Mouse (Mus musculus) G1E (cell line): ENCODE data around the gene Lgals3bp. TPM values are rescaled to one million over a fixed set of nuclear protein-coding genes. Genes with fewer than 3 reads are reported as not detected.

Experiments used
- ATAC-seq: 2 replicates; pipeline ENCODE4 v1.8.0; 2016; ENCODE audit warnings: mild to moderate bottlenecking; ENCODE audit not compliant: insufficient number of reproducible peaks, poor library complexity, low FRiP score, severe bottlenecking; ENCODE audit errors: extremely low read depth
- DNase-seq: peaks from one replicate; pipeline ENCODE4 v3.0.0; 2012; ENCODE audit warnings: low spot score
- H3K27me3 ChIP-seq: 2 replicates; pipeline ENCODE4 v1.6.1; 2012; ENCODE audit warnings: mild to moderate bottlenecking, low read length, inconsistent platforms; ENCODE audit not compliant: insufficient read depth
- H3K36me3 ChIP-seq: replicated peaks from 2 replicates; pipeline ENCODE3; 2012; ENCODE audit warnings: mild to moderate bottlenecking, inconsistent platforms
- H3K4me1 ChIP-seq: 2 replicates; pipeline ENCODE4 v1.6.1; 2012; ENCODE audit warnings: low read depth, low read length, inconsistent platforms, mixed read lengths; ENCODE audit not compliant: insufficient read depth
- H3K4me3 ChIP-seq: 2 replicates; pipeline ENCODE4 v1.5.1; 2012; ENCODE audit warnings: low read depth, mild to moderate bottlenecking, inconsistent platforms, low read length, moderate library complexity, mixed read lengths
- H3K9me3 ChIP-seq: replicated peaks from 2 replicates; pipeline ENCODE4 v1.6.1; 2012; ENCODE audit warnings: inconsistent platforms
- CTCF ChIP-seq: IDR thresholded peaks from 2 replicates; pipeline ENCODE4 v1.5.1; 2012; ENCODE audit warnings: low read depth, low read length, inconsistent platforms, mixed read lengths
- GATA1 ChIP-seq: IDR thresholded peaks from 2 replicates; pipeline ENCODE4 v1.6.1; 2012; ENCODE audit warnings: borderline replicate concordance, low read length, inconsistent platforms, mixed read lengths
- GATA2 ChIP-seq: IDR thresholded peaks from 2 replicates; pipeline ENCODE4 v1.6.1; 2012; ENCODE audit warnings: low read depth, low read length, inconsistent platforms, borderline replicate concordance
- POLR2AphosphoS5 ChIP-seq: IDR thresholded peaks from 2 replicates; pipeline ENCODE4 v1.6.1; 2012; ENCODE audit warnings: low read depth, low read length, inconsistent platforms; ENCODE audit not compliant: insufficient replicate concordance
- TAL1 ChIP-seq: conservative IDR thresholded peaks from 2 replicates; pipeline ENCODE4 v1.6.1; 2012; ENCODE audit warnings: low read depth, low read length, inconsistent platforms, mixed read lengths
- polyA plus RNA-seq: library from polyadenylated mRNA; stranded (reverse); fragments of >175 nt; gene quantifications from 2 replicates; pipeline ENCODE4 v1.2.3, GENCODE M21; 2012
- total RNA-seq, 2 experiments: library from RNA; stranded (forward) in 1 of 2; stranded (reverse) in 1 of 2; fragments of 200-1000 nt in 1 of 2; fragments of >200 nt in 1 of 2; fragmentation: Nextera tagmentation in 1 of 2; gene quantifications; 2 replicates each; pipeline ENCODE4 v1.2.3; 2014 to 2017

Gene Lgals3bp
- total and polyA plus RNA-seq, 3 experiments, result 8.1 to 25.7 (median 9.5) TPM

- DNase-seq (no peak), ATAC-seq (no peak)
- H3K9me3 ChIP-seq, result no peaks in the 10 kb centered on the region
- TF ChIP-seq CTCF (no peak), POLR2AphosphoS5 (no peak), GATA2 (no peak), GATA1 (no peak), TAL1 (no peak)
- peaks cover 6% of the 10 kb centered on the region; the same call in 1 of the 2 replicates for H3K27me3 ChIP-seq
- no peaks in the 10 kb centered on the region for H3K4me1 ChIP-seq
- H3K4me3 ChIP-seq, result no peak overlapping the region
- H3K36me3 ChIP-seq, result no peaks in the 10 kb centered on the region
Observed at GRCm38 (mm10) chr11:118375461-118375860, 26.4 kb downstream of the Lgals3bp start.

- Histone ChIP-seq H3K4me1 (no peaks in the 10 kb centered on the region), H3K9me3 (no peaks in the 10 kb centered on the region), H3K27me3 (peaks cover 6% of the 10 kb centered on the region; the same call in 1 of the 2 replicates), H3K4me3 (no peak overlapping the region), H3K36me3 (no peaks in the 10 kb centered on the region)
- DNase-seq (no peak), ATAC-seq (no peak)
- no peak for TF ChIP-seq CTCF
- no peak for TF ChIP-seq POLR2AphosphoS5
- TF ChIP-seq TAL1, result no peak
- TF ChIP-seq GATA1, result no peak
- TF ChIP-seq GATA2, result no peak
Observed at GRCm38 (mm10) chr11:118375006-118375405, 26.9 kb downstream of the Lgals3bp start.

- DNase-seq (no peak), ATAC-seq (no peak)
- H3K4me3 ChIP-seq, result no peak overlapping the region
- no peaks in the 10 kb centered on the region for H3K36me3 ChIP-seq
- H3K9me3 ChIP-seq, result no peaks in the 10 kb centered on the region
- TF ChIP-seq TAL1 (no peak), GATA2 (no peak), CTCF (no peak), GATA1 (no peak), POLR2AphosphoS5 (no peak)
- H3K27me3 ChIP-seq, result peaks cover 6% of the 10 kb centered on the region; the same call in 1 of the 2 replicates
- H3K4me1 ChIP-seq, result no peaks in the 10 kb centered on the region
Observed at GRCm38 (mm10) chr11:118374506-118374905, 27.4 kb downstream of the Lgals3bp start.

- H3K4me3 ChIP-seq, result no peak overlapping the region
- DNase-seq (no peak), ATAC-seq (no peak)
- H3K27me3 ChIP-seq, result peaks cover 8% of the 10 kb centered on the region
- no peaks in the 10 kb centered on the region for H3K36me3 ChIP-seq
- H3K4me1 ChIP-seq, result no peaks in the 10 kb centered on the region
- H3K9me3 ChIP-seq, result no peaks in the 10 kb centered on the region
- TF ChIP-seq POLR2AphosphoS5 (no peak), GATA2 (no peak), GATA1 (no peak)
Observed at GRCm38 (mm10) chr11:118372641-118373040, 29.3 kb downstream of the Lgals3bp start.

GRCm38 (mm10) chr11:118371876-118372275 is 30.0 kb downstream of the Lgals3bp start:
- no peak for ATAC-seq
- H3K36me3 ChIP-seq, result no peaks in the 10 kb centered on the region
- no peaks in the 10 kb centered on the region for H3K9me3 ChIP-seq
- no peak overlapping the region for H3K4me3 ChIP-seq
- no peak for DNase-seq
- H3K4me1 ChIP-seq, result no peaks in the 10 kb centered on the region
- H3K27me3 ChIP-seq, result peaks cover 8% of the 10 kb centered on the region
- no peak for TF ChIP-seq CTCF
- TF ChIP-seq TAL1, result no peak
- TF ChIP-seq GATA2, result no peak
- TF ChIP-seq POLR2AphosphoS5, result no peak
- TF ChIP-seq GATA1, result no peak

GRCm38 (mm10) chr11:118369657-118370056 is 32.2 kb downstream of the Lgals3bp start:
- Histone ChIP-seq H3K9me3 (no peaks in the 10 kb centered on the region), H3K27me3 (peaks cover 8% of the 10 kb centered on the region), H3K36me3 (no peaks in the 10 kb centered on the region), H3K4me1 (no peaks in the 10 kb centered on the region), H3K4me3 (no peak overlapping the region)
- no peak for ATAC-seq
- TF ChIP-seq GATA1, result no peak
- TF ChIP-seq POLR2AphosphoS5, result no peak
- TF ChIP-seq TAL1, result no peak
- no peak for TF ChIP-seq GATA2
- no peak for TF ChIP-seq CTCF
- DNase-seq, result no peak
